Mouse (Mus musculus): Measurements from ENCODE around the gene Steap4.
A peak's percentile ranks its signal among the peaks of the same experiment; 100 is the strongest.
"Not testable (repeated sequence)": the region's sequence is repeated elsewhere in the genome, so short reads cannot be mapped to it uniquely, and the experiment has no call there.

Gene Steap4

GRCm38 (mm10) chr5:7960176-7960575, at the start of gene Steap4:
Gene Steap4 (plus strand): TSS chr5:7960457.
- DNase-seq (ENCODE audit: low spot score in 2 of 2) = peak; percentile 78 to 82

- no peak for DNase-seq (ENCODE audit: low spot score in 2 of 2)
These were observed 48.3 kb upstream of the Steap4 start for GRCm38 (mm10) chr5:7911975-7912374.

GRCm38 (mm10) chr5:7917501-7918295, 42.6 kb upstream of the Steap4 start:
- DNase-seq (ENCODE audit: low spot score in 2 of 2) = no peak

GRCm38 (mm10) chr5:7918296-7918579, 42.0 kb upstream of the Steap4 start:
- no peak for DNase-seq (ENCODE audit: low spot score in 2 of 2)

- DNase-seq (ENCODE audit: low spot score in 2 of 2) = peak; percentile 24 to 29
These were observed 40.6 kb upstream of the Steap4 start for GRCm38 (mm10) chr5:7919681-7920080.

GRCm38 (mm10) chr5:7922751-7923150, 37.5 kb upstream of the Steap4 start:
- no peak for DNase-seq (ENCODE audit: low spot score in 2 of 2)

GRCm38 (mm10) chr5:7923666-7924065, 36.6 kb upstream of the Steap4 start:
- DNase-seq (ENCODE audit: low spot score in 2 of 2) = no peak

- no peak for DNase-seq (ENCODE audit: low spot score in 2 of 2)
These were observed 27.7 kb upstream of the Steap4 start for GRCm38 (mm10) chr5:7932234-7933221.

GRCm38 (mm10) chr5:7933495-7933894, 26.8 kb upstream of the Steap4 start:
- DNase-seq (ENCODE audit: low spot score in 2 of 2) = not testable (repeated sequence)

- DNase-seq (ENCODE audit: low spot score in 2 of 2) = no peak
These were observed 26.2 kb upstream of the Steap4 start for GRCm38 (mm10) chr5:7933933-7934675.

- DNase-seq (ENCODE audit: low spot score in 2 of 2) = no peak
These were observed 5.4 kb upstream of the Steap4 start for GRCm38 (mm10) chr5:7954838-7955237.

- no peak for DNase-seq (ENCODE audit: low spot score in 2 of 2)
These were observed 4.8 kb upstream of the Steap4 start for GRCm38 (mm10) chr5:7955371-7955966.

- no peak for DNase-seq (ENCODE audit: low spot score in 2 of 2)
These were observed 2.2 kb upstream of the Steap4 start for GRCm38 (mm10) chr5:7958061-7958460.

GRCm38 (mm10) chr5:7959286-7959685, 971 bp upstream of the Steap4 start:
- peak; percentile 20 to 21 for DNase-seq (ENCODE audit: low spot score in 2 of 2)

- DNase-seq (ENCODE audit: low spot score in 2 of 2) = no peak
These were observed 856 bp downstream of the Steap4 start for GRCm38 (mm10) chr5:7961113-7961512.

GRCm38 (mm10) chr5:7965281-7965680, 5.0 kb downstream of the Steap4 start:
- peak in 1 of 2 experiments; percentile 43 for DNase-seq (ENCODE audit: low spot score in 2 of 2)

GRCm38 (mm10) chr5:7968152-7968551, 7.9 kb downstream of the Steap4 start:
- DNase-seq (ENCODE audit: low spot score in 2 of 2) = no peak

- no peak for DNase-seq (ENCODE audit: low spot score in 2 of 2)
These were observed 12.0 kb downstream of the Steap4 start for GRCm38 (mm10) chr5:7972266-7972665.

- DNase-seq (ENCODE audit: low spot score in 2 of 2) = no peak
These were observed 14.4 kb downstream of the Steap4 start for GRCm38 (mm10) chr5:7974522-7975197.

GRCm38 (mm10) chr5:7980586-7980985, 20.3 kb downstream of the Steap4 start:
- peak in 1 of 2 experiments; percentile 20 for DNase-seq (ENCODE audit: low spot score in 2 of 2)

- no peak for DNase-seq (ENCODE audit: low spot score in 2 of 2)
These were observed 27.7 kb downstream of the Steap4 start for GRCm38 (mm10) chr5:7987962-7988361.

Measured in heart, adult 9 months (tissue).